Mouse (Mus musculus) kidney, postnatal 14 days (tissue): ENCODE results near the gene Tprn.

Source experiments
- DNase-seq: peaks from one replicate; pipeline ENCODE4 v3.0.0; 2022; ENCODE audit warnings: mixed read lengths

The Tprn gene

GRCm38 (mm10) chr2:25262291-25262767 lies at the start of gene Tprn:
TSS of gene Tprn (plus strand) at chr2:25262618.
- DNase-seq, result peak; percentile 98

- no peak for DNase-seq
Observed at GRCm38 (mm10) chr2:25213266-25213865, 49.1 kb upstream of the Tprn start.

- peak; percentile 69 for DNase-seq
Observed at GRCm38 (mm10) chr2:25214444-25214843, 48.0 kb upstream of the Tprn start, which contains the start of gene Stpg3. TSS of gene Stpg3 (minus strand) at chr2:25214637.

GRCm38 (mm10) chr2:25217666-25218065 lies 44.8 kb upstream of the Tprn start:
- no peak for DNase-seq

- DNase-seq, result no peak
Observed at GRCm38 (mm10) chr2:25218445-25218844, 44.0 kb upstream of the Tprn start, which contains the start of gene Fam166a. TSS of gene Fam166a (plus strand) at chr2:25218745.

GRCm38 (mm10) chr2:25221331-25221772 lies 41.1 kb upstream of the Tprn start:
- DNase-seq, result no peak

GRCm38 (mm10) chr2:25223681-25224491 lies 38.5 kb upstream of the Tprn start:
- peak; percentile 86 for DNase-seq

GRCm38 (mm10) chr2:25224492-25224765 lies 38.0 kb upstream of the Tprn start, which contains the start of gene Tubb4b:
TSS of gene Tubb4b (minus strand) at chr2:25224702.
- DNase-seq, result no peak

GRCm38 (mm10) chr2:25224766-25225752 lies 37.4 kb upstream of the Tprn start:
- DNase-seq, result peak; percentile 99

- no peak for DNase-seq
Observed at GRCm38 (mm10) chr2:25225811-25226379, 36.5 kb upstream of the Tprn start.

GRCm38 (mm10) chr2:25226864-25227263 lies 35.6 kb upstream of the Tprn start:
- no peak for DNase-seq

- DNase-seq, result no peak
Observed at GRCm38 (mm10) chr2:25227406-25227805, 35.0 kb upstream of the Tprn start.

GRCm38 (mm10) chr2:25228431-25228889 lies 34.0 kb upstream of the Tprn start:
- DNase-seq, result peak; percentile 94

GRCm38 (mm10) chr2:25228995-25229530 lies 33.4 kb upstream of the Tprn start:
- DNase-seq, result no peak

- DNase-seq, result no peak
Observed at GRCm38 (mm10) chr2:25229582-25229981, 32.8 kb upstream of the Tprn start.

- DNase-seq, result no peak
Observed at GRCm38 (mm10) chr2:25230581-25230980, 31.8 kb upstream of the Tprn start.

- DNase-seq, result no peak
Observed at GRCm38 (mm10) chr2:25231038-25231437, 31.4 kb upstream of the Tprn start.

GRCm38 (mm10) chr2:25233421-25233820 lies 29.0 kb upstream of the Tprn start:
- no peak for DNase-seq

GRCm38 (mm10) chr2:25234050-25234449 lies 28.4 kb upstream of the Tprn start, which contains the start of gene Slc34a3:
TSS of gene Slc34a3 (minus strand) at chr2:25234364.
- DNase-seq, result peak; percentile 67

- DNase-seq, result peak; percentile 60
Observed at GRCm38 (mm10) chr2:25234551-25235220, 27.7 kb upstream of the Tprn start.

GRCm38 (mm10) chr2:25236614-25237013 lies 25.8 kb upstream of the Tprn start, which contains the start of gene Rnf224:
TSS of gene Rnf224 (minus strand) at chr2:25236787.
- DNase-seq, result no peak
